Mouse (Mus musculus): ENCODE measurements around the gene Slc24a4. TPM values are rescaled to one million over a fixed set of nuclear protein-coding genes. Genes with fewer than 3 reads are reported as not detected.
A peak's percentile ranks its signal among the peaks of the same experiment; 100 is the strongest.
"Not testable (repeated sequence)": the region's sequence is repeated elsewhere in the genome, so short reads cannot be mapped to it uniquely, and the experiment has no call there.

The Slc24a4 gene
- polyA plus RNA-seq, 1 experiment, result 3.4 TPM

DNA sequence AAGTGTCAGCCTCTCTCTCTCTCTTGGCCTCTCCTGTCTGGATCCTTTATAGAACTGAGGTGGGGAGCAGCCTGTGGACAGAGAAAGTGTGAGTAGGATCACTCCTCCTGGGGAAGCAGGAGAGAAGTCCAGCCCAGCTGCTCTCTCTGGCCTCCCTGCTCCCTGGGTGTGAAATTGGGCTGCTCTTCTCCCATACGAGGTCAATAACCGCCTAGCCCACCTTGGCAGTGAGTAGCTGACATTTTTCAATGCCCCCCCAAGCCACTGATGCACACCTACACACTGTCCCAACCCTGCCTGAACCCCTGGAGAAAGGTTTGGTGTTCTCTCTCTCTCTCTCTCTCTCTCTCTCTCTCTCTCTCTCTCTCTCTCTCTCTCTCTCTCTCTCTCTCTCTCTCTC lies 140.6 kb downstream of the Slc24a4 start:
- 29% methylated on average over 2 of the region's 2 CpGs for WGBS
- DNase-seq, result no peak
- Histone ChIP-seq H3K27ac (ENCODE audit: insufficient read depth, low read length) (no peak overlapping the region), H3K27me3 (ENCODE audit: control insufficient read depth, insufficient read depth, low read length) (no peaks in the 10 kb centered on the region), H3K4me3 (replicated peaks; ENCODE audit: insufficient read depth, low read depth, low read length) (no peak overlapping the region), H3K4me1 (ENCODE audit: control insufficient read depth, insufficient read depth, low read length) (no peaks in the 10 kb centered on the region)
- no peak for TF ChIP-seq POLR2A (IDR thresholded peaks at IDR 0.05; ENCODE audit: borderline replicate concordance, insufficient read depth, low read length)
- no peak for TF ChIP-seq CTCF (IDR thresholded peaks at IDR 0.05; ENCODE audit: borderline replicate concordance, insufficient read depth, low read depth, low read length)

- H3K4me3 ChIP-seq (replicated peaks; ENCODE audit: insufficient read depth, low read depth, low read length), result no peak overlapping the region
- H3K27me3 ChIP-seq (ENCODE audit: control insufficient read depth, insufficient read depth, low read length), result no peaks in the 10 kb centered on the region
- DNase-seq, result no peak
- no peaks in the 10 kb centered on the region for H3K4me1 ChIP-seq (ENCODE audit: control insufficient read depth, insufficient read depth, low read length)
- WGBS, result 88% methylated on average over 6 of the region's 6 CpGs
- no peak for TF ChIP-seq CTCF (IDR thresholded peaks at IDR 0.05; ENCODE audit: borderline replicate concordance, insufficient read depth, low read depth, low read length)
- H3K27ac ChIP-seq (ENCODE audit: insufficient read depth, low read length), result no peak overlapping the region
Observed at GRCm38 (mm10) chr12:102270776-102271405, 142.4 kb downstream of the Slc24a4 start.

DNA sequence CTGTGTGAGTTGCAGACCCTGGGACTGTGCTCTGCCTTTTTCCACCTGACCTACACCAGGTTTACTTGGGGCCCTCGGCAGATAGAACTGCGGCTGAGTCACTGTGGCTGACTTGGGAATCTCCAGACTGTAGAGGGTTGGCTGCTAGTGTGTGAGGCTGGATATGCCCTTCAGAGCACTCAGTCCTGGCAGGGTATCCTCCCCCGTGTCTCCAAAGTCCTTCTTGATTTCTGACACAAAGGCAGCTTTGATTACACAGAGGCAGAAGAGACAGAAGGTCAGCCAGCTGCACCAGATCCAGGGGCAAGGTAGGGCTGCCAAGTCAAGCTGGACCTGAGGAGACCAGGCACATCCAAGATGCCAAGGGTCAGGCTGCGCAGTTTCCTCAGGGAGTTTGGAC lies 142.9 kb downstream of the Slc24a4 start:
- Histone ChIP-seq H3K27ac (ENCODE audit: insufficient read depth, low read length) (no peak overlapping the region), H3K4me1 (ENCODE audit: control insufficient read depth, insufficient read depth, low read length) (no peaks in the 10 kb centered on the region), H3K4me3 (replicated peaks; ENCODE audit: insufficient read depth, low read depth, low read length) (no peak overlapping the region), H3K27me3 (ENCODE audit: control insufficient read depth, insufficient read depth, low read length) (no peaks in the 10 kb centered on the region)
- peak in 1 of 2 experiments; percentile 31 for DNase-seq
- TF ChIP-seq POLR2A (IDR thresholded peaks at IDR 0.05; ENCODE audit: borderline replicate concordance, insufficient read depth, low read length) (no peak), CTCF (IDR thresholded peaks at IDR 0.05; ENCODE audit: borderline replicate concordance, insufficient read depth, low read depth, low read length) (no peak)
- 57% methylated on average over 4 of the region's 4 CpGs for WGBS

DNA sequence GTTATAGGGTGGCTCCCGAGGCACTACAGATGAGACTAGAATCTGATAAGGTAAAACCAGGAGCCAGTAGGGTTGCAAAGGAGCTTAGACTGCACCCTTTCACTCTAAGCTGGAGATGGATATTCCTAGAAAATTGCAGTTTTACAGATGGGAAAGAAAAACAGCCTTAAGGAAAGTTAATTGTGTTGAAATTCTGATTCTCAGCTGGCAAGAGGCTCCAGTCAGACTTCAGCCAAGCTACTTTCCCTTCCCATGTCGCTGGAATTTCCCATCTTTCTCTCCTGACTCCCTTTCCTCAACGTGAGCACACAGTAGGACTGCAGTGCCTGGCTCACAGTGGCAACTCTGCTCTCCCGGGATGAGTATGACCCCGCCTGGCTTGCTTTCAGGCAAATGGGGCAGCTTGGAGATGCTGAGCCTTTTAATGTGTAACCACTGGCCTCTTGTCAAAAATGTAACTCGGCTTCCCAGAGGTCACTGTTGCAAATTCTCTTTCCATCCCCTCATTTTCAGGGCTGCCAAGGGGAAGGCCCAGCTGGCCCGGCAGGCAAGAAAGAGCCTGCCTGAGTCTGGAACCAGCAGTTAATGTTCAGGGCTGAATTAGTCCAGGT lies 147.4 kb downstream of the Slc24a4 start:
- Histone ChIP-seq H3K4me3 (replicated peaks; ENCODE audit: insufficient read depth, low read depth, low read length) (no peak overlapping the region), H3K27me3 (ENCODE audit: control insufficient read depth, insufficient read depth, low read length) (no peaks in the 10 kb centered on the region), H3K27ac (ENCODE audit: insufficient read depth, low read length) (no peak overlapping the region), H3K4me1 (ENCODE audit: control insufficient read depth, insufficient read depth, low read length) (no peaks in the 10 kb centered on the region)
- no peak for DNase-seq
- 41% methylated on average over 7 of the region's 7 CpGs for WGBS
- TF ChIP-seq POLR2A (IDR thresholded peaks at IDR 0.05; ENCODE audit: borderline replicate concordance, insufficient read depth, low read length) (no peak), CTCF (IDR thresholded peaks at IDR 0.05; ENCODE audit: borderline replicate concordance, insufficient read depth, low read depth, low read length) (no peak)

- 90% methylated on average over 4 of the region's 4 CpGs for WGBS
- H3K4me1 ChIP-seq (ENCODE audit: control insufficient read depth, insufficient read depth, low read length); H3K4me3 ChIP-seq (replicated peaks; ENCODE audit: insufficient read depth, low read depth, low read length); H3K27me3 ChIP-seq (ENCODE audit: control insufficient read depth, insufficient read depth, low read length); H3K27ac ChIP-seq (ENCODE audit: insufficient read depth, low read length); DNase-seq: not testable (repeated sequence)
Observed at GRCm38 (mm10) chr12:102280290-102280689, 151.8 kb downstream of the Slc24a4 start.

DNA sequence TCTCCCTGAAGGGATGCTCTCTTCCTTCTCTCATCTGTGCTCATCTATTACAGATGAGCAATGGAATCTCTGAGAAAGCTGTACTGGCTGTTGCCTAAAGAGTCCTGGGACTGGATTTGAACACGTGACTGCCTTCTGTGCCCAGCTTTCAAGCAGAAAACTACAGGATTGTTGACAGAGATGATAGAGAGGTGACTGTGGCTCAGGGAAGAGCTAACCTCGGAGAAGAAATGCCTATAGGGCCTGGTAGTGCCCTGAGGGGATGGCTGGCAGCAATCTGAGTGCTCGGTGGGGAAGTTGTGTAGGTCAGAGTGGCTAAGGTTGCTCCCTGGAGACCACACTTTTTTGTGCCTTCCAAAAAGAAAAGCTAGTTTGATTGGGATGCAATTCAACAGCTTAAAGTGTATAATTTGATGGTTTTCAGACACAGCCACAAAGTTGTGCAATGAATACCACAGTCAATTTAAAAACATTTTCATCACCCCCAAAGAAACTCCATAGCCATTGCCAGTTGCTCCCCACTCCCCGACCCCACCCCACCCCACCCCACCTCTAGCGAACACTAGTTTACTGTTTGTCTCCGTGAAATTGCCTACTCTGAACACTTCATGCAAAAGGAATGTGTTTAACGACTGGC lies 152.5 kb downstream of the Slc24a4 start:
- DNase-seq, result no peak
- no peak overlapping the region for H3K4me3 ChIP-seq (replicated peaks; ENCODE audit: insufficient read depth, low read depth, low read length)
- WGBS, result 74% methylated on average over 7 of the region's 7 CpGs

DNA sequence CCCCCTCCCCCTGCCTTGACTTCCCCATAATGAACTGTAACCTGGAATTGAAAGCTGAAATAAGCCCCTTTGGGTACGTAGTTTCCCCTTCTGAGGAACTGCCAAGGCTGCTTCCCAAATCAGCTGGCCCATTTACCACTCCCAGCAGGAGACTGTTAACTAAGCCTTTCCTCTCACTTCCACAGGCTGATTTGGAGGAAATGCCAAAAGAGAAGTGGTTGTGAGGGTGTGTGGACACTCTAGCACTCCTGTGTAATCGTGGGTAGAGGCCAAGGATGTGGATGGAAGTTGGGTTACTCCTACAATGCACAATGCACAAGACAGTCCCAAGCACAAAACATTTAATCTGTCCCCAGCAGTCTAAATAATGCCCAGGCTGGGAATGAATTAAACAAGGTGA lies 153.6 kb downstream of the Slc24a4 start:
- H3K4me3 ChIP-seq (replicated peaks; ENCODE audit: insufficient read depth, low read depth, low read length), result no peak overlapping the region
- H3K27me3 ChIP-seq (ENCODE audit: control insufficient read depth, insufficient read depth, low read length), result peaks cover 5% of the 10 kb centered on the region; the same call in 1 of the 2 replicates
- no peak overlapping the region for H3K27ac ChIP-seq (ENCODE audit: insufficient read depth, low read length)
- TF ChIP-seq CTCF (IDR thresholded peaks at IDR 0.05; ENCODE audit: borderline replicate concordance, insufficient read depth, low read depth, low read length), result no peak
- TF ChIP-seq POLR2A (IDR thresholded peaks at IDR 0.05; ENCODE audit: borderline replicate concordance, insufficient read depth, low read length), result no peak
- H3K4me1 ChIP-seq (ENCODE audit: control insufficient read depth, insufficient read depth, low read length), result peaks cover 8% of the 10 kb centered on the region
- DNase-seq, result peak in 1 of 2 experiments; percentile 23
- 13% methylated on average over 2 of the region's 2 CpGs for WGBS

More for the DNA sequence above, 152.5 kb downstream of the Slc24a4 start:
- TF ChIP-seq POLR2A (IDR thresholded peaks at IDR 0.05; ENCODE audit: borderline replicate concordance, insufficient read depth, low read length) (no peak), CTCF (IDR thresholded peaks at IDR 0.05; ENCODE audit: borderline replicate concordance, insufficient read depth, low read depth, low read length) (no peak)
- H3K4me1 ChIP-seq (ENCODE audit: control insufficient read depth, insufficient read depth, low read length), result peaks cover 4% of the 10 kb centered on the region
- H3K27ac ChIP-seq (ENCODE audit: insufficient read depth, low read length), result no peak overlapping the region
- peaks cover 5% of the 10 kb centered on the region; the same call in 1 of the 2 replicates for H3K27me3 ChIP-seq (ENCODE audit: control insufficient read depth, insufficient read depth, low read length)

Data from cerebellum, adult 2 months (tissue).